18 mouse cellular contexts compared by ENCODE assay signal in the genomic region with DNA sequence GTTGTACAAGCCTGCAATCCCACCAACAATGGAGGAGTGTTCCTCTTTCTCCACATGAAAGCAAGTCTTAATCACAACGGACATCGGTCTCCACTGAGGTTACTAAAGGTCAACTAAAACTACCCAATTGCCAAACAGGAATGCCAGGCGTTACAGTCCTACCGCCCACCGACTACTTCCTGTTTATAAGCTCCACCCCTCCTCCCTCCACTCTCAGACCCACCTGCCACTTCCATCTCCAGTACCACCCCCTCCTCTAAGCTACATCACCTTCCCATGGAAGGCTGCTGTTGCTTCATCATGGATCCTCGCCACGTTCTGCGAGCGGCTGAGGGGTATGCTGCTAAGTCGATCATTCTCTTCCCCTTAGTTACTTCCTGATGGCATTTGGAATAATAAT. TPM values are rescaled to one million over a fixed set of nuclear protein-coding genes. Genes with fewer than 3 reads are reported as not detected.
DNase-seq lines count a peak whose midpoint lies in the region; ATAC-seq lines count a peak whose summit lies in the region.
"Had no signal": no experiment of that assay in that cellular context is flagged by ENCODE, and none has a peak within 500 bp of the region (broad histone marks: within the 10 kb centered on the region; RNA-seq: fewer than 3 reads in every experiment).

No protein-coding gene starts in this region.

- peak; percentile 82 for DNase-seq in heart, adult 11 months
- DNase-seq in heart, adult 9 months (ENCODE audit: low spot score in 2 of 2) = no peak
- peak; percentile 54 for DNase-seq in ZHBTc4 (ENCODE audit: low read depth, low spot score)
- DNase-seq in cerebellum, postnatal 10 days = no peak
- no peak for DNase-seq in B cell, adult 2 months
- DNase-seq in adrenal gland, postnatal 14 days = no peak
- DNase-seq: adrenal gland, adult 8-10 months; cerebellum, adult 11 months; cerebellum, adult 9-10 months; gastrocnemius, postnatal 25 days; heart, adult 2 months; heart, postnatal 10 days; kidney, adult 11 months; kidney, postnatal 14 days; retina, postnatal 1 day; right cerebral cortex, postnatal 14 days had no signal

- ATAC-seq in megakaryocyte, adult 5-6 weeks (ENCODE audit: poor library complexity, severe bottlenecking) = peak; percentile 57
- ATAC-seq: inflammation-experienced regulatory T-cells, adult 6 months had no signal

RNA-seq across cellular contexts. Expression of a gene that starts 15.2 kb away (rescaled TPM):
- total RNA-seq in megakaryocyte, adult 5-6 weeks (2015) = 55.2 and 67.1 TPM in 2 replicates
- total RNA-seq in megakaryocyte, adult 5-6 weeks (2017) = 29.0 and 43.3 TPM in 2 replicates
- total RNA-seq in adrenal gland, postnatal 14 days (2021) = 2.7 and 5.9 TPM in 2 replicates

Comparison
In these comparisons a context has a peak if more than half of its experiments do, and no peak if none do; other contexts are left out.
1. DNase-seq: peak in heart, adult 11 months (single experiment) and ZHBTc4 (single experiment); none in heart, adult 9 months (0 of 2), cerebellum, postnatal 10 days (0 of 2), B cell, adult 2 months (0 of 2) and adrenal gland, postnatal 14 days (single experiment).